Mouse (Mus musculus) left cerebral cortex, postnatal 14 days (tissue): Measurements from ENCODE around the gene Dip2a. TPM values are rescaled to one million over a fixed set of nuclear protein-coding genes. Genes with fewer than 3 reads are reported as not detected.

Source experiments
- DNase-seq, 2 experiments: peaks; one replicate each; pipeline ENCODE4 v3.0.0; 2021 to 2022; ENCODE audit warnings: low spot score in 2 of 2, mixed read lengths in 1 of 2
- intact Hi-C: fragments of 180-260 bp; cut with DNase I; formaldehyde crosslinking; loops from one replicate; pipeline ENCODE4 v1.15.1; 2025
- total RNA-seq, 2 experiments: library from RNA; stranded (reverse); gene quantifications; 2 replicates each; pipeline ENCODE4 v1.2.3; 2021

The Dip2a gene
- total RNA-seq, 2 experiments from 2014 or later: 55.7 to 56.4 TPM

GRCm38 (mm10) chr10:76326304-76327006 is 18.6 kb downstream of the Dip2a start:
- DNase-seq: peak; percentile 45 to 57
- intact Hi-C loops: no loop called here

GRCm38 (mm10) chr10:76317623-76318022 is 27.5 kb downstream of the Dip2a start:
- no peak for DNase-seq
- intact Hi-C loops: no loop called here

- intact Hi-C loops: no loop called here
- peak; percentile 50 to 56 for DNase-seq
Observed at GRCm38 (mm10) chr10:76316194-76316593, 28.9 kb downstream of the Dip2a start.

GRCm38 (mm10) chr10:76306738-76307137 is 38.4 kb downstream of the Dip2a start:
- no peak for DNase-seq
- intact Hi-C loops: no loop called here

GRCm38 (mm10) chr10:76300133-76300532 is 45.0 kb downstream of the Dip2a start:
- intact Hi-C loops: no loop called here
- no peak for DNase-seq

GRCm38 (mm10) chr10:76293222-76293621 is 51.9 kb downstream of the Dip2a start:
- no peak for DNase-seq
- intact Hi-C loops: no loop called here

- intact Hi-C loops: no loop called here
- DNase-seq: no peak
Observed at GRCm38 (mm10) chr10:76289936-76290671, 55.0 kb downstream of the Dip2a start.

GRCm38 (mm10) chr10:76289052-76289451 is 56.0 kb downstream of the Dip2a start:
- intact Hi-C loops: no loop called here
- DNase-seq: peak; percentile 39 to 51

GRCm38 (mm10) chr10:76288268-76288993 is 56.7 kb downstream of the Dip2a start:
- DNase-seq: no peak
- intact Hi-C loops: no loop called here

GRCm38 (mm10) chr10:76278541-76279097 is 66.5 kb downstream of the Dip2a start:
- DNase-seq: no peak
- intact Hi-C loops: no loop called here

- intact Hi-C loops: no loop called here
- no peak for DNase-seq
Observed at GRCm38 (mm10) chr10:76275256-76275655, 69.8 kb downstream of the Dip2a start.

GRCm38 (mm10) chr10:76271238-76271637 is 73.9 kb downstream of the Dip2a start:
- DNase-seq: peak in 1 of 2 experiments; percentile 42
- intact Hi-C loops: no loop called here

- DNase-seq: no peak
- intact Hi-C loops: no loop called here
Observed at GRCm38 (mm10) chr10:76262431-76262830, 82.7 kb downstream of the Dip2a start.

GRCm38 (mm10) chr10:76261447-76261846 is 83.6 kb downstream of the Dip2a start:
- no peak for DNase-seq

GRCm38 (mm10) chr10:76260358-76261059 is 84.6 kb downstream of the Dip2a start:
- intact Hi-C loops: no loop called here
- peak in 1 of 2 experiments; percentile 35 for DNase-seq

More at GRCm38 (mm10) chr10:76261447-76261846, 83.6 kb downstream of the Dip2a start:
- intact Hi-C loops: no loop called here

GRCm38 (mm10) chr10:76259566-76260232 is 85.4 kb downstream of the Dip2a start:
- intact Hi-C loops: no loop called here
- no peak for DNase-seq

- intact Hi-C loops: no loop called here
- DNase-seq: no peak
Observed at GRCm38 (mm10) chr10:76257719-76258390, 87.2 kb downstream of the Dip2a start.

- intact Hi-C loops: no loop called here
Observed at GRCm38 (mm10) chr10:76257231-76257630, 87.9 kb downstream of the Dip2a start.

More at GRCm38 (mm10) chr10:76257231-76257630, 87.9 kb downstream of the Dip2a start:
- DNase-seq: no peak
